Mouse (Mus musculus) E14TG2a.4 (cell line): ENCODE results near the gene Thap4.

Source experiments
- H3K27me3 ChIP-seq: 2 replicates; pipeline ENCODE4 v1.6.1; 2014; ENCODE audit warnings: low read length, control low read depth; ENCODE audit not compliant: insufficient read depth
- H3K36me3 ChIP-seq: 2 replicates; pipeline ENCODE4 v1.6.1; 2014; ENCODE audit warnings: low read length, control low read depth; ENCODE audit not compliant: insufficient read depth
- H3K4me1 ChIP-seq: replicated peaks from 2 replicates; pipeline ENCODE4 v1.6.1; 2014; ENCODE audit warnings: low read depth, low read length, control low read depth
- H3K4me3 ChIP-seq: replicated peaks from 2 replicates; pipeline ENCODE4 v1.5.1; 2014; ENCODE audit warnings: mild to moderate bottlenecking, low read length
- H3K9me3 ChIP-seq: 2 replicates; pipeline ENCODE4 v1.6.1; 2014; ENCODE audit warnings: low read length, control low read depth
- CTCF ChIP-seq: conservative IDR thresholded peaks from 2 replicates; pipeline ENCODE4 v1.5.1; 2014; ENCODE audit warnings: low read length
- NANOG ChIP-seq: IDR thresholded peaks from 2 replicates; pipeline ENCODE4 v1.6.1; 2014; ENCODE audit warnings: borderline replicate concordance, low read length, mixed read lengths
- POU5F1 ChIP-seq: IDR thresholded peaks from 2 replicates; pipeline ENCODE4 v1.6.1; 2014; ENCODE audit warnings: low read length, borderline replicate concordance

The Thap4 gene

GRCm38 (mm10) chr1:93691106-93691505 lies 63.6 kb downstream of the Thap4 start:
- Histone ChIP-seq H3K4me1 (peaks cover 45% of the 10 kb centered on the region), H3K36me3 (peaks cover 45% of the 10 kb centered on the region), H3K27me3 (peaks cover 20% of the 10 kb centered on the region), H3K9me3 (no peaks in the 10 kb centered on the region), H3K4me3 (no peak overlapping the region)
- no peak for TF ChIP-seq NANOG
- TF ChIP-seq CTCF, result no peak
- TF ChIP-seq POU5F1, result no peak

- peaks cover 31% of the 10 kb centered on the region for H3K27me3 ChIP-seq
- no peak overlapping the region for H3K4me3 ChIP-seq
- no peaks in the 10 kb centered on the region for H3K9me3 ChIP-seq
- H3K36me3 ChIP-seq, result peaks cover 36% of the 10 kb centered on the region
- TF ChIP-seq POU5F1 (no peak), NANOG (no peak), CTCF (no peak)
- peaks cover 44% of the 10 kb centered on the region for H3K4me1 ChIP-seq
Observed at GRCm38 (mm10) chr1:93689901-93690496, 64.7 kb downstream of the Thap4 start.

GRCm38 (mm10) chr1:93688154-93688553 lies 66.5 kb downstream of the Thap4 start:
- H3K4me3 ChIP-seq, result no peak overlapping the region

GRCm38 (mm10) chr1:93686961-93687320 lies 67.7 kb downstream of the Thap4 start:
- Histone ChIP-seq H3K36me3 (peaks cover 30% of the 10 kb centered on the region), H3K4me3 (peak overlapping the region; percentile 84), H3K4me1 (peaks cover 35% of the 10 kb centered on the region), H3K27me3 (peaks cover 50% of the 10 kb centered on the region), H3K9me3 (peaks cover 3% of the 10 kb centered on the region; the same call in 1 of the 2 replicates)
- TF ChIP-seq CTCF, result no peak
- TF ChIP-seq NANOG, result no peak
- TF ChIP-seq POU5F1, result no peak

More at GRCm38 (mm10) chr1:93688154-93688553, 66.5 kb downstream of the Thap4 start:
- Histone ChIP-seq H3K4me1 (peaks cover 35% of the 10 kb centered on the region), H3K9me3 (no peaks in the 10 kb centered on the region), H3K27me3 (peaks cover 45% of the 10 kb centered on the region), H3K36me3 (peaks cover 32% of the 10 kb centered on the region)
- TF ChIP-seq CTCF (no peak), POU5F1 (no peak), NANOG (no peak)

- TF ChIP-seq POU5F1 (no peak), NANOG (no peak), CTCF (no peak)
- H3K9me3 ChIP-seq, result peaks cover 8% of the 10 kb centered on the region; the same call in 1 of the 2 replicates
Observed at GRCm38 (mm10) chr1:93686245-93686960, 68.3 kb downstream of the Thap4 start.

GRCm38 (mm10) chr1:93685401-93686244 lies 69.0 kb downstream of the Thap4 start, which contains the start of gene Bok:
Gene Bok, plus strand, starts transcription at chr1:93685660.
- peak within 1 kb of the TSS; percentile 84 for H3K4me3 ChIP-seq
- H3K27me3 ChIP-seq, result peaks cover 53% of the 10 kb centered on the region
- H3K4me1 ChIP-seq, result peaks cover 36% of the 10 kb centered on the region
- H3K36me3 ChIP-seq, result peaks cover 18% of the 10 kb centered on the region
- TF ChIP-seq NANOG, result no peak
- TF ChIP-seq CTCF, result no peak
- no peak for TF ChIP-seq POU5F1
- peaks cover 10% of the 10 kb centered on the region; the same call in 1 of the 2 replicates for H3K9me3 ChIP-seq

More at GRCm38 (mm10) chr1:93686245-93686960, 68.3 kb downstream of the Thap4 start:
- Histone ChIP-seq H3K27me3 (peaks cover 50% of the 10 kb centered on the region), H3K36me3 (peaks cover 25% of the 10 kb centered on the region), H3K4me1 (peaks cover 35% of the 10 kb centered on the region), H3K4me3 (peak overlapping the region; percentile 84)

GRCm38 (mm10) chr1:93679889-93680568 lies 74.6 kb downstream of the Thap4 start:
- H3K4me1 ChIP-seq, result peaks cover 11% of the 10 kb centered on the region
- H3K27me3 ChIP-seq, result peaks cover 32% of the 10 kb centered on the region
- H3K4me3 ChIP-seq, result no peak overlapping the region
- TF ChIP-seq CTCF, result no peak
- TF ChIP-seq POU5F1, result no peak
- no peak for TF ChIP-seq NANOG
- peaks cover 10% of the 10 kb centered on the region; the same call in 1 of the 2 replicates for H3K9me3 ChIP-seq
- H3K36me3 ChIP-seq, result no peaks in the 10 kb centered on the region

GRCm38 (mm10) chr1:93678386-93678785 lies 76.3 kb downstream of the Thap4 start:
- Histone ChIP-seq H3K4me3 (no peak overlapping the region), H3K9me3 (peaks cover 10% of the 10 kb centered on the region; the same call in 1 of the 2 replicates), H3K36me3 (no peaks in the 10 kb centered on the region), H3K4me1 (peaks cover 10% of the 10 kb centered on the region), H3K27me3 (peaks cover 19% of the 10 kb centered on the region)
- no peak for TF ChIP-seq POU5F1
- no peak for TF ChIP-seq NANOG
- no peak for TF ChIP-seq CTCF
